Mouse (Mus musculus) CH12.LX (cell line): ENCODE data around the gene U2af2. TPM values are rescaled to one million over a fixed set of nuclear protein-coding genes. Genes with fewer than 3 reads are reported as not detected.

Experiments
- DNase-seq: peaks from one replicate; pipeline ENCODE4 v3.0.0-alpha.2; 2013; ENCODE audit errors: extremely low read depth
- H3K27ac ChIP-seq: 2 replicates; pipeline ENCODE4 v1.5.1; 2012; ENCODE audit warnings: low read depth, mild to moderate bottlenecking, control low read depth, moderate library complexity; ENCODE audit not compliant: insufficient read depth
- H3K27me3 ChIP-seq: replicated peaks from 2 replicates; pipeline ENCODE3; 2012; ENCODE audit warnings: inconsistent platforms
- H3K36me3 ChIP-seq, 2 experiments: replicated peaks in 1 of 2; 2 replicates each; pipeline versions ENCODE3 to v1.6.1; 2012; ENCODE audit warnings: inconsistent platforms in 1 of 2, low read length in 1 of 2, mild to moderate bottlenecking in 1 of 2, mixed read lengths in 1 of 2, moderate library complexity in 1 of 2; ENCODE audit not compliant: control insufficient read depth in 1 of 2, insufficient read depth in 1 of 2
- H3K4me1 ChIP-seq, 2 experiments: 2 replicates each; pipeline ENCODE4 v1.6.1; 2012; ENCODE audit warnings: inconsistent platforms in 1 of 2, moderate library complexity in 1 of 2; ENCODE audit not compliant: insufficient read depth in 2 of 2, control insufficient read depth in 1 of 2
- H3K4me2 ChIP-seq: 2 replicates; pipeline ENCODE4 v1.6.1; 2012; ENCODE audit warnings: low read depth, mild to moderate bottlenecking, control low read depth; ENCODE audit not compliant: poor library complexity, insufficient read depth, severe bottlenecking
- H3K4me3 ChIP-seq, 3 experiments: fragments of 150-350 bp in 1 of 3; sonication (generic) in 1 of 3; replicated peaks in 1 of 3; 2 replicates each; pipeline versions ENCODE3 to v1.5.1; 2011 to 2012; ENCODE audit warnings: low read depth in 2 of 3, low read length in 2 of 3, mild to moderate bottlenecking in 2 of 3, moderate library complexity in 2 of 3, control low read depth in 1 of 3, improper control_type of control experiment in 1 of 3, inconsistent platforms in 1 of 3, mixed read lengths in 1 of 3; ENCODE audit not compliant: poor library complexity in 1 of 3
- H3K79me2 ChIP-seq: replicated peaks from 2 replicates; pipeline ENCODE4 v1.6.1; 2012; ENCODE audit warnings: mild to moderate bottlenecking, moderate library complexity; ENCODE audit not compliant: control insufficient read depth, poor library complexity, insufficient read depth, severe bottlenecking; ENCODE audit errors: extremely low read depth
- H3K9ac ChIP-seq: 2 replicates; pipeline ENCODE4 v1.6.1; 2012; ENCODE audit warnings: low read depth, mild to moderate bottlenecking, control low read depth, moderate library complexity; ENCODE audit not compliant: insufficient read depth
- H3K9me3 ChIP-seq: replicated peaks from 2 replicates; pipeline ENCODE3; 2012; ENCODE audit warnings: low read length, inconsistent platforms, mixed read lengths
- CHD1 ChIP-seq: IDR thresholded peaks from 2 replicates; pipeline ENCODE4 v1.6.1; 2012; ENCODE audit warnings: low read depth, low read length, improper control_type of control experiment, inconsistent platforms
- CTCF ChIP-seq, 2 experiments: IDR thresholded peaks in 1 of 2; conservative IDR thresholded peaks in 1 of 2; 2 replicates each; pipeline ENCODE4 v1.5.1; 2011 to 2012; ENCODE audit warnings: low read depth in 2 of 2, low read length in 2 of 2, improper control_type of control experiment in 1 of 2, inconsistent platforms in 1 of 2, mild to moderate bottlenecking in 1 of 2, moderate library complexity in 1 of 2
- E2F4 ChIP-seq: IDR thresholded peaks from 2 replicates; pipeline ENCODE4 v1.6.1; 2011; ENCODE audit warnings: low read depth, low read length, improper control_type of control experiment; ENCODE audit not compliant: insufficient replicate concordance
- ETS1 ChIP-seq: conservative IDR thresholded peaks from 2 replicates; pipeline ENCODE4 v1.6.1; 2012; ENCODE audit warnings: low read depth, mild to moderate bottlenecking, inconsistent platforms, low read length, improper control_type of control experiment, moderate library complexity
- GABPA ChIP-seq: IDR thresholded peaks from 2 replicates; pipeline ENCODE4 v1.6.1; 2012; ENCODE audit warnings: low read depth, low read length, improper control_type of control experiment, inconsistent platforms; ENCODE audit not compliant: insufficient replicate concordance
- HCFC1 ChIP-seq: IDR thresholded peaks from 2 replicates; pipeline ENCODE4 v1.6.1; 2012; ENCODE audit warnings: low read depth, mild to moderate bottlenecking, inconsistent platforms, low read length, improper control_type of control experiment
- JUN ChIP-seq: IDR thresholded peaks from 2 replicates; pipeline ENCODE4 v1.6.1; 2011; ENCODE audit warnings: low read depth, mild to moderate bottlenecking, low read length, improper control_type of control experiment, moderate library complexity; ENCODE audit not compliant: insufficient read depth
- JUND ChIP-seq: conservative IDR thresholded peaks from 2 replicates; pipeline ENCODE4 v1.6.1; 2011; ENCODE audit warnings: low read depth, low read length, improper control_type of control experiment
- KAT2A ChIP-seq: IDR thresholded peaks from 2 replicates; pipeline ENCODE4 v1.6.1; 2012; ENCODE audit warnings: low read length, improper control_type of control experiment, inconsistent platforms; ENCODE audit not compliant: insufficient replicate concordance
- MAFK ChIP-seq: IDR thresholded peaks from 2 replicates; pipeline ENCODE4 v1.6.1; 2011; ENCODE audit warnings: low read length, improper control_type of control experiment; ENCODE audit not compliant: insufficient replicate concordance
- MEF2A ChIP-seq: IDR thresholded peaks from 2 replicates; pipeline ENCODE4 v1.6.1; 2014; ENCODE audit warnings: low read depth, mild to moderate bottlenecking, inconsistent platforms, low read length, improper control_type of control experiment, borderline replicate concordance
- MYC ChIP-seq: IDR thresholded peaks from 2 replicates; pipeline ENCODE4 v1.6.1; 2011; ENCODE audit warnings: low read depth, mild to moderate bottlenecking, improper control_type of control experiment, low read length
- NRF1 ChIP-seq: IDR thresholded peaks from 2 replicates; pipeline ENCODE4 v1.6.1; 2014; ENCODE audit warnings: low read depth, mild to moderate bottlenecking, inconsistent platforms, low read length, improper control_type of control experiment, moderate library complexity
- RAD21 ChIP-seq: IDR thresholded peaks from 2 replicates; pipeline ENCODE4 v1.6.1; 2011; ENCODE audit warnings: low read depth, mild to moderate bottlenecking, low read length, improper control_type of control experiment, moderate library complexity
- RCOR1 ChIP-seq: conservative IDR thresholded peaks from 2 replicates; pipeline ENCODE4 v1.6.1; 2012; ENCODE audit warnings: low read depth, mild to moderate bottlenecking, inconsistent platforms, low read length, improper control_type of control experiment
- SIN3A ChIP-seq: IDR thresholded peaks from 2 replicates; pipeline ENCODE4 v1.6.1; 2012; ENCODE audit warnings: low read length, improper control_type of control experiment, inconsistent platforms
- UBTF ChIP-seq: IDR thresholded peaks from 2 replicates; pipeline ENCODE4 v1.6.1; 2012; ENCODE audit warnings: low read depth, mild to moderate bottlenecking, inconsistent platforms, low read length, improper control_type of control experiment, moderate library complexity
- ZC3H11A ChIP-seq: IDR thresholded peaks from 2 replicates; pipeline ENCODE4 v1.6.1; 2012; ENCODE audit warnings: low read depth, mild to moderate bottlenecking, inconsistent platforms, low read length, improper control_type of control experiment
- ZKSCAN1 ChIP-seq: IDR thresholded peaks from 2 replicates; pipeline ENCODE4 v1.6.1; 2012; ENCODE audit warnings: low read depth, inconsistent platforms, low read length, improper control_type of control experiment, borderline replicate concordance
- ZMIZ1 ChIP-seq: IDR thresholded peaks from 2 replicates; pipeline ENCODE4 v1.6.1; 2012; ENCODE audit warnings: low read depth, mild to moderate bottlenecking, inconsistent platforms, low read length, improper control_type of control experiment
- ZNF384 ChIP-seq: IDR thresholded peaks from 2 replicates; pipeline ENCODE4 v1.6.1; 2012; ENCODE audit warnings: low read depth, low read length, improper control_type of control experiment, inconsistent platforms
- dilution Hi-C: fragments of 300-500 bp; cut with MboI; formaldehyde crosslinking; loops from 2 replicates; pipeline ENCODE4 v1.14.3; 2020; ENCODE audit warnings: low sequenced_read_pairs; ENCODE audit not compliant: extremely low pct_unique_long_range_greater_than_20kb, extremely low pct_ligation_motif_present
- in situ Hi-C: fragments of 300-500 bp; cut with MboI; formaldehyde crosslinking; loops from 3 replicates; pipeline ENCODE4 v1.14.3; 2019; ENCODE audit warnings: low sequenced_read_pairs, low pct_ligation_motif_present, low pct_unique_long_range_greater_than_20kb, mixed read lengths
- polyA plus RNA-seq: library from polyadenylated mRNA; unstranded; fragments of >175 nt; gene quantifications from 2 replicates; pipeline ENCODE4 v1.2.1, GENCODE M21; 2012; ENCODE audit warnings: low read depth; ENCODE audit not compliant: insufficient read length
- total RNA-seq, 2 experiments: library from RNA; depleted of rRNA; stranded (reverse); fragments of 300-350 nt in 1 of 2; fragments of >200 nt in 1 of 2; gene quantifications; 2 replicates each; pipeline ENCODE4 v1.2.3; 2012 to 2014

The U2af2 gene
- total and polyA plus RNA-seq, 3 experiments: 293 to 449 (median 295) TPM

- Histone ChIP-seq H3K4me1 (no peaks in the 10 kb centered on the region), H3K4me2 (no peak overlapping the region), H3K79me2 (no peaks in the 10 kb centered on the region), H3K36me3 (peaks cover 62 to 95% of the 10 kb centered on the region in 2 experiments), H3K27me3 (no peaks in the 10 kb centered on the region), H3K9ac (no peak overlapping the region), H3K4me3 (no peak overlapping the region), H3K27ac (no peak overlapping the region), H3K9me3 (peaks cover 33% of the 10 kb centered on the region)
- TF ChIP-seq JUND (no peak), SIN3A (no peak), ETS1 (no peak), RAD21 (no peak), JUN (no peak), RCOR1 (no peak), MAFK (no peak), NRF1 (no peak), CTCF (conservative IDR thresholded peaks at IDR 0.05 in 1 of 2, IDR thresholded peaks at IDR 0.05 in 1 of 2; ENCODE audit: low read depth in 2 of 2, low read length in 2 of 2) (no peak), MEF2A (no peak), MYC (no peak)
- in situ Hi-C loops: no loop called here
- dilution Hi-C loops: no loop called here
- no peak for DNase-seq
These were observed 31.2 kb upstream of the U2af2 start for GRCm38 (mm10) chr7:5030554-5031275.

GRCm38 (mm10) chr7:5031496-5031895 is 30.4 kb upstream of the U2af2 start:
- TF ChIP-seq GABPA (no peak), ZMIZ1 (no peak), E2F4 (no peak), ZC3H11A (no peak), KAT2A (no peak), HCFC1 (no peak), ZNF384 (no peak), CHD1 (no peak), RCOR1 (no peak), UBTF (no peak), ZKSCAN1 (no peak), MYC (no peak), CTCF (conservative IDR thresholded peaks at IDR 0.05 in 1 of 2, IDR thresholded peaks at IDR 0.05 in 1 of 2; ENCODE audit: low read depth in 2 of 2, low read length in 2 of 2) (no peak), MEF2A (no peak), JUND (no peak)
- H3K4me2 ChIP-seq: no peak overlapping the region
- DNase-seq: no peak
- no peaks in the 10 kb centered on the region for H3K4me1 ChIP-seq
- dilution Hi-C loops: no loop called here
- H3K9me3 ChIP-seq: peaks cover 33% of the 10 kb centered on the region
- no peaks in the 10 kb centered on the region for H3K79me2 ChIP-seq
- H3K4me3 ChIP-seq: no peak overlapping the region
- no peak overlapping the region for H3K27ac ChIP-seq
- in situ Hi-C loops: no loop called here
- no peak overlapping the region for H3K9ac ChIP-seq
- H3K36me3 ChIP-seq: peaks cover 59 to 94% of the 10 kb centered on the region in 2 experiments
- H3K27me3 ChIP-seq: no peaks in the 10 kb centered on the region
